Mouse (Mus musculus) left cerebral cortex, adult 11 months (tissue): ENCODE results near the gene Hmcn2.

Source experiments
- DNase-seq: peaks from one replicate; pipeline ENCODE4 v3.0.0; 2022; ENCODE audit warnings: low spot score

The Hmcn2 gene

DNA sequence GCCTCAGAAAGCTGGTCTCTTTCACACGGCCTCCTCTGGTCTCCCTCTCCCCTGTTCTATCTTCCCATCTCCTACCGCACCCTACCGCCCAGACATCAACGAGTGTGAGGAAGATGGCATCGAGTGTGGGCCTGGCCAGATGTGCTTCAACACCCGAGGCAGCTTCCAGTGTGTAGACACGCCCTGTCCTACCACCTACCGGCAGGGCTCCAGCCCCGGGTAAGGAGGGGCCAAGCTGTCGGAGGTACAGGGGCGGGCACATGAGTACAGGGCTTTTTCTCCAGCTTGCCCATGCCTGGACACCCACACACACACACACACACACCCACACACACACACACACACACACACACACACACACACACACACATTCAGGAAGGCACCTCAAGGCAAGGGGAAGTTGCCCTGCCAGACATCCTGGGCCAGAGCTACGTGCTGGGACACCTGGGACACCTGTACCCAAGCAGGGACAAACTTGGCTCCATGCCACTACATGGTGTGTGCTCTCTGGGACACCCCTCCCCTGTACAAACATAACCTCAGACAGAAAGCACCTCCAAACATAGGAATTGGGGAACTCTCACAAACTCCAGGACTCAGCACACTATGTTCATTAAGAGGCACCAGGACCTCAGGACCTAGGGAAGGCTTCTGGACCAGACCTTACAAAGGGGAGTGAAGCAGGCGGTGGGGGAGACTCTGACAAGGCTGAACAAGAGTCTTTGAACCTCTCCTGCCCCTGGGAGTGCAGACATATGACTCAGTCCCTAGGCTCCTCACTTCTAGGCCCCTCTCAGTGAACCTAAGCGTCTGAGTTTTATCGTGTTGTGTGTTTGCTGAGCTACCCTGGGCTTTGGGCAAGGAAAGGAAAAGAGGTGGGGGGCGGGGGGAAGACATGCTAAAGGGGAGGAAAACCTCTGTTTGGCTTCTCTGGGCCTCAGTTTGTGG, 145.0 kb downstream of the Hmcn2 start:
- no peak for DNase-seq

DNA sequence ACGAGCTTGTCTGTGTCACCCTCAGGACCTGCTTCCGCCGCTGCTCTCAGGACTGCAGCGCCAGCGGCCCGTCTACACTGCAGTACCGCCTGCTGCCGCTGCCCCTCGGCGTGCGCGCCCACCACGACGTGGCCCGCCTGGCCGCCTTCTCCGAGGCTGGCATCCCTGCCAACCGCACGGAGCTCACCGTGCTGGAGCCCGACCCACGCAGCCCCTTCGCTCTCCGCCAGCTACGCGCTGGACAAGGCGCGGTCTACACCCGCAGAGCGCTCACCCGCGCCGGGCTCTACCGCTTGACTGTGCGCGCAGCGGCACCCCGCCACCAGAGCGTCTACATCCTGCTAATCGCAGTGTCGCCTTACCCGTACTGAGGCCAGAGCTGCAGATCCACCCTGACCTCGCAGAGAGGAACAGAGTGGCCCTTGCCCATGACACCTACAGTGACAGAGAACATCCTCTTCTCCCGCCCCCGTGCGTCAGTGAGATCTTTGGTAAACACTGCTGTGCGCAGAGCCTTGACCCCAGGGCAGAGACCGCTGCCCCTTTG, 145.9 kb downstream of the Hmcn2 start:
- no peak for DNase-seq

DNA sequence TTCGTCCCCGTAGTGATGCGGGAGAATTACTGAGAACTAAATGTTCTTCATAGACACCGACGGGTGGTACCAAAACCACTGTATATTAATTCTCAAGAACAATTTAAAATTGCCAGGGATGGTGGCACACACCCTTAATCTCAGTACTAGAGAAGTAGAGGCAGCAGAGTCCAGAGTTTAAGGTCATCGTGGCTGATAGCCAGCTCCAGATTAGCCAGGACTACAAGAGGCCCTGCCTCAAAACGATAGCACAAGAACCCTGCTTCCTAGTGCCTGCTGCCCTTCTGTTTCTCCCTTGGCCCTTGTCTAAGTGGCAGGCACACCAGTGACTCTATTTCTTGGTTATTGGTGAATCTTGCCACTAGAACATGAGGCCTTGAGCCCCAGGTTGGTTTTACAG, 146.7 kb downstream of the Hmcn2 start:
- no peak for DNase-seq

DNA sequence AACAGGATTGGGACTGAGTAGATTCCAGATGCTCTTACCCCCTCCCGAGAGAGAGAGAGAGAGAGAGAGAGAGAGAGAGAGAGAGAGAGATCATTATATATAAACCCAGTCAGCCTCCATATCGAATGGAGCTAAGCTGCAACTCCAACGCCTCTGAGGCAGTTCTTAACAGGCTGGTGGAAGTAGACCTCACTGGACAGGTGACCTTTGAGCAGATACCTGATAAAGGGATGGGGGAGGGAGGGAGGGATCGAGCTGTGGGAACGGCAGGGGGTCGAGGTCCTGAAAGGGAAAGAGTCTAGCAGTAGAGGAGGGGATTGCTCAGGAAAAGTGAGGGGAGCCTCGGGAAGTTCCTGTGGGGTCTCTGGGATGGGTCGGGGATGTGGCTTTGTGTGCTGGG, 147.8 kb downstream of the Hmcn2 start:
- DNase-seq: no peak

DNA sequence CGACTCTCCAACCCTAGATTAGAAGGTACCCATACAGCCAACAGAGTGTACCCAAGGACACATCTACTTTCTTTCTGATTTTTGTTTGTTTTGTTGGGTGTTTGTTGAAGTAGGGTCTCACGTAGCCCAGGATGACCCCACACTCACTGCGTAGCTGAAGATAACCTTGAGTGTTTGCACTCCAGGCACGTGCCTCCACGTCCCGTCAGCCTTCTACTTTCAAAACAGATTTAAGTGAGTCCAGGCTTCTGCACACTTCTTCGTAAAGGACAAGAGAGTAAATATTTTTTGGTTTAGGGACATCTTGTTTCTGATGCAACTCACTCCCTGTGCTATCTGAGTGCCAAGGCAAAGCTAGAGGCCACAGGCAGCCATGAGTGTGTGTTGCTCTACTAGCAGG, 149.0 kb downstream of the Hmcn2 start:
- no peak for DNase-seq

DNA sequence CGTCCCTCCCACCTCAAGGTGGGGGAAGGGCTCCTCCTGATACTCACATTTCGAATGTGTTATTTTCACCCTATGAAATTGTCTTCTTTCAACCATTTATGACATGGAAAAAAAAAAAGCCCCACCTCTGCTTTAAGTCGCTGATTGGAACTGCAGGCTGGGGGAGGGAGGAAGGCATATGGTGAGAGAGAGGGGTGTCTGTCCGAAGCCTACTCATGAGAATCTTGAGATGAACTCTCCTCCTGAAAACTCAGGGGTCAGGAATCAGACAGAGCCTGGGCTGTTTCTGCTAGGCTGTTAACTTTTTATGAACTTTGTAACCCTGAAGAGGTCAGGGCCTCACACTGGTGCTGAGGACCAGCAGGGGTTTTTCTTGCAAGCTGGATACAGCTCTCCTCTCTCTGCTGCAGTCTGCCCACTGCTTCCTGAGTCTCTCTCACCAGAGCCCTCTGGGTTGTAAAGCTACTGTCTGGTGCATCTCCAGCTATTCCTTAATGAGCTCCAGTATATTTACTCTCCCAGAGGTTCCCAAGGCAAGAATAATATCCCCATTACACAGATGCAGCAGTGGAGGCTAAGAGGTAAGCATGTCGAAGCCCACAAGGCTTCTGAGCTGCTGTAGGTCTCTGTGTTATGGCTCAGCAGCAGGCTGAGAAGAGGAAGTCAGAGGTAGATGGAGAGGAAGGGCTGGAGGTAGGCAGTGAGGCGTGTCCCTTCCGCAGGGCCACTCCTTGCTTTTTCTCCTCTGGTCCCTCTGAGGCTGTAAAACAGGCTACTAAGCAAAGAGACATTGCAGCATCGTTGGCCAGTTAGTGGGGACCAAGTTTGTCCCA, 149.7 kb downstream of the Hmcn2 start:
- DNase-seq: no peak

DNA sequence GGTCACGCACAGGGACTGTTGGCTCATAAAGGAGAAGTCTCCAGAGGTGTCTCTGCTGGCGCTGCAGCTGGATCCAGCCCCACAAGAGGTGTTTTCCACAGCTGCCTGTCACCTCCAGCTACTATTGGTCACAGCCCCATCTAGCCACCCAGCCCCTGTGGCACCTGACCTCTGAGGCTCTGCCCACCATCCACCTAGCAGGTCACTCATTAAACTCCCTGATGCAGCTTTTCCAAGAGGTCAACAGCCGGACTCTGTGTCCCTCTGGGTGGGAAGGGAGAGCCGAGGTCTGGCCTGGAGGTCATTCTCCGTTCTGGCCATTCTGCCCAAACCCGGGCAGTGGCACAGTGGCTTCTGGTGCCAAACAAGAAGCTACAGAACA, 150.3 kb downstream of the Hmcn2 start:
- DNase-seq: no peak

DNA sequence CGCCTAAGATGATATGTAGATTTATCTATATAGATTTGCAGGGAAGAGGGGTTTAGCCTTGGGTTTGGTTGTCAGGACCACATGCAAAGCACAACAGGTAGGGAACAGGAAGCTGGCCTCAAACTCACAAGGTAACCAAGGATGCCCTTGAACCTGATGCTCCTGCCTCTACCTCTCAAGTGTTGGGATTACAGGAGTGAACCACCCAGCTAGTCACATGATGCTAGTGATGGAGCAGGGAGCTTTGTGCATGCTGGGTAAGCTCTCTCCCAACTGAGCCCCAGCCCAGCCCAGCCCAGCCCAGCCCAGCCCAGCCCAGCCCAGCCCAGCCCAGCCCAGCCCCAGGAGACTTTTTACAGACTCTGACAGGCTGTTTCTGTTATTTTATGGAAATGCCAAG, 153.2 kb downstream of the Hmcn2 start:
- DNase-seq: no peak

DNA sequence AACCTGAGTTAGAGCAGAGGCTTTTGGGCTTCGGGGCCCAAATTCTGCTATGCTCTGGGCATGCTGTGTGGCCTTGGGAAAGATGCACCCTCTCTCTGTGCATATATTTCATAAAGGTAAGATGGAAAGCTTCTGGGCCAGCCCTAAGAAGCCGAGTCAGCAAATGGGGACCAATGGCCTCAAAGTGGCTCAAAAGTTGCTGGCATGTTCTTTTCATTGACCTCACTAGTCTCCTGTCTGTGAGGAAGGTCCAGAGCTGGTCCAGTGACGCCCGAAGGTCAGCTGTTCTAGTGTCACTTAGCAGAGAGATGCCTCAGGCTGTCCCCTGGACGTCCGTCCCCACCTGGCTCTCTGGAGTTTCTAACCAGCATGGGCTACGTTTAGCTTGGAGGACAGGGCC, 154.6 kb downstream of the Hmcn2 start:
- DNase-seq: no peak

DNA sequence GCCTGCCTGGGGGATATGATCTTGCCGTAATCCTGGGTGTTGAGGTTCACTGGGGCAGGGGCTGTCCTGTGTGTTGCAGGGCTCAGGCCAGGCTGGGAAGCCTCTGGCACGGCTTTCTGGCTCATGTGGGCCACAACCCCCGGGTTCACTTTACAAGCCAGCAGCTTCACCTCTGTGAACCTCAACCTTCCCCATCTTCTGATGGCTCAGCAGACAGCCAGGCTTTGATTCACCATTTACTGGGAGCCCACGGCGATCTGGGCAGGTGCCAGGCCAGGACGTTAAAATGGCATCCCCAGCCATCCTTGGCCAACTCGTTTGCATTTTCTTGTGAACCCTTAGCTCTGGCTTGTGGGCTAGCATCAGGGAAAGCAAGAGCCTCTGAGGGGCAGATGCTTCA, 155.3 kb downstream of the Hmcn2 start:
- no peak for DNase-seq

DNA sequence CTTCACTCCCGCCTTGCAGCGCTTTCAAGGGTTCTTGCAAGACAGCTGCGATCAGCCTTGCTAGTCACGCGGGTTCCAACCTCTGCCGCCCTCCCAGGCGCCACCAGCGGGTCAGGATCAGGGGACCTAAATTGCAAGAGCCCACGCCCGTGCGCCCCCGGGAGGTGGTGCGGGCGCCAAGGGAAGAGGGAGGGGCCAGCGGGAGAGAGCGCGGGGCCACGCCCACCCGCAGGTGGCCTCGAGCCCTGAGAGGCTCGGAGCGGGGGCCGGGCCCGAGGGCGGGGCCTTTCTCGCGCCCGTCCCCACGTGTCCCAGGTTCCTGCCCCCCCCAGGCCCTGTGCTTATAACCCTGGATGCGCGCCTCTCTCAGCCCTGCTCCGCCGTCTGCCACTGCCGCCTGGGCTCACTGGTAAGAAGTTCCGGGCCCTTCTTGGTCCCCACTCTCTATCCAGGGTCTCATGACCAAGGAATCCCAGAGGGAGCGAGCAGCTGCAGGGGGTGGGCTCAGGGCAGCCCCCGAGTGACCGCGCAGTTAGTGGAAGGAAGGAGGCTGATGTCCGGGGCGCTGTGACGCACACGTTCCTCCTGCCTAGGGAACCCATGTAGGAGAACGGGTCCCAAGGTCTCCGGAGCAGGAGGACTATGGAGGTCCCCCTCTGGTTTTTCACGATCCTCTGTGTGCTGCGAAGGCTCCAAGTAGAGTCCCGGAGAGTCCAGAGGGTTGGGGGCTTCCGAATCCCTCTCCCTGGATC, 155.9 kb downstream of the Hmcn2 start, which contains the start of gene Ass1:
Ass1 (plus strand) TSS at position 277 of the 752 bp plus-strand sequence.
- peak; percentile 66 for DNase-seq

DNA sequence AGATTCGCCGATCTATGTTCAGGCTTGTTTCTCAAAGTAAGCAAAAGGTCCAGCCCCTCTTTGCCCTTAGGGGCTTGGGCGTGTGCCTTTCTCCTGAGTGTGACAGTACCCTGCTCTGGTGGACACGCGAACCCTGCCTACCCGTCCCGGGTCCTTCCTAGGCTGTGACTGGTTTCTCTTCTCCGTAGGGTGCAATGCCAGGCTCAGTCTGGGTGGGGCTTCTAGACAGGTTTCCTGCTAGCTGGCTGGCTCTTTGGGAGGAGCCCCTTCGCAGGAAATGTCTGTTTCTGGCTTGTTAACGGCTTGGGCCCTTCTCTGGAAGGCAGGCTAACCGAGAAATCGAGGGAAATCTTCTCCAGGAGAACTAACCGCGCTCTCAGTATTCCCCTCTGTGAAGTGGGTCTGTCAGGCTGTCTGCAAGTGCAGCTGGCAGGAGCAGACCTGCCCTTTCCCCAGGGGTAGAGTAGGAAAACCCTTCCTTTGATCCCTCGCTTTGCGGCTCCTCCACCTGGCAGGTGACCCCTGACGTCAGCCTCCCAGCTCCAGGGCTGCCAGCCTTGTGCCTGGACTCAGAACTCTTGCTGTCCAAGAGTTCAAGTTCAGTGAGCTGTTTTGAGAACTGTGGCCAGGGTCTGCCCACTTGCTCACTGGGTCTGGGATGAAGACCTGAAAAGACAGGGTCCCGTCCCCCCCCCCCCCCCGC, 156.6 kb downstream of the Hmcn2 start:
- no peak for DNase-seq

DNA sequence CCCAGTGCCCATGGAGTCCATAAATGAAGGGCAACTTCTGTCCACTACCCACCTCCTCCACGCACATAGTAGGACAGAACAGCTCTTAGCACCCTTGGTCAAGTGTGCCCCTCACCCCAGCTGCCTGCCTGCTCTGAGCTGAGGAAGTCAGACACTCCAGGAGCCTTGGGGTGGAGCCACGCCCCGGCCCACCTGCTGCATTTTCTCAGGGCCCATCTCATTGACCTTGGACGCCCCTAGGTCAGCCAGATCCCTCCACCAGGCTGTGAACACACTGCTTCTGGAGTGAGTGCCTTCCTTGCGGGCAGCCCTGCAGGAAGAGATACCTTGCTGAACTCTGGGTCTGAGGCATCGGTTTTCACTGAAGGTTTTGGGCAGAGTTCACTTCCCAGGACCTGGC, 157.4 kb downstream of the Hmcn2 start:
- DNase-seq: no peak

DNA sequence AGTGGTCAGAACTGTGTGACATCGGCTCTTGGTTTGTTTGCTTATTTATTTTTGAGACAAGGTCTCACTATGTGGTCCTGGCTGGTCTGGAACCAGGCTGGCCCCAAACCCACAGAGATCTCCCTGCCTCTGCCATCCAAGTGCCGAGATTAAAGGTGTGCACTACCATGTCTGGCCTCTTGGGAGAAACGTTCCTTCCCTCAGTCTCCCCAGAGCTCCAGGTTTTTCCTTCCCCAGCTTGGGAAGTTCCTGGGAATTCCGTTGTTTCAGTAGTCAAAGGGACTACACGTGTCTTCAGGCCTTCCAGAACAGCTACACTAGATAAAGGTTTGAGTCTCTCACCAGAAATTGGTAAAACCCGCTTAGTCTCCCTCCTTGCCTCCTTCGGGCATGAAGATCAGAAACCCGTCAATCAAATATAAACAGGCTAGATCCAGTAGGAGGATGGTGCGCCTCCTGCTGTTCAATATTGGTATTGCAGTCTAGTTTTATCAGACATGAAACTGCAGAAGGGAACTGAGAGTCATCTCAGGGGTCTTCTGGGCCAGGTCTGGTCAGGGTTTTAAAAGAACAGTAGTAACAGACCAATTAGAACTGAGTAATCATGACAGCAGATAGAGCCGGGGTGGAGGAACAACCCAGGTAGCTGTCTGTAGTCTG, 158.3 kb downstream of the Hmcn2 start:
- peak; percentile 33 for DNase-seq

DNA sequence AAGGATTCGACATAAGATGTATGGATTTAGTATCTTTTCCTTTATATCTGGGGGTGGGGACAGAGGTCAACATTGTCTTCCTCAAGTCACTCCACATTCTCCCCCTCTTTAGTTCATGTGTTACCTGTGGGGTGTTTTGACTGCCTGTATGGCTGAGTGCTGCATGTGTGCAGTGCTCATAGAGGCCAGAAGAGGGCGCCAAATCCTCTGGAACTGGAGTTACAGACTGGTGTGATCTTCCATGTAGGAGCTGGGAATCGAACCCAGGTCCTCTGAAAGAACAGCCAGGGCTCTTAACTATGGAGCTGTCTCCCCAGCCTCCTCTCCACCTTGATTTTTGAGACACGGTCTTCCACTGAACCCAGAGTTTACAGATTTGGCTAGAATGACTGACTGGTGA, 159.7 kb downstream of the Hmcn2 start:
- DNase-seq: no peak

DNA sequence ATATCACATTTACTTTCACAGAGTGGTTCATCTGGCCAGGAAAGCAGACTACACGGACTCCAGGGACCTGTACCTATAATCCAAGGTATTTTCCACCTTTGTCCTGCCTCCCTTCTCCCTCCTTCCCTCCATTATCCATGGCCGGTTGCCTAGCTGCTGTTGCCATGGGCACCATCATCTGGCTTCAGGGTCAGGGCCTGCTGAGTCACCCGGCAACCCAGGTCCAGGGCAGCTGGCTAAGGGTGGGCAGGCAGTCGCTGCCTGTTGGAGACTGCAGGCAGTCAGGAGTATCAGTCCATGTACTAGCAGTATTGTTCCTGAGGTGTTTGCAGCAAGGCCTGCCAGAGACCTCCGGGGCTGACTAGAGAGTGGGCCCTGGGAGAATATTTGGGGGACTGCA, 160.5 kb downstream of the Hmcn2 start:
- no peak for DNase-seq

DNA sequence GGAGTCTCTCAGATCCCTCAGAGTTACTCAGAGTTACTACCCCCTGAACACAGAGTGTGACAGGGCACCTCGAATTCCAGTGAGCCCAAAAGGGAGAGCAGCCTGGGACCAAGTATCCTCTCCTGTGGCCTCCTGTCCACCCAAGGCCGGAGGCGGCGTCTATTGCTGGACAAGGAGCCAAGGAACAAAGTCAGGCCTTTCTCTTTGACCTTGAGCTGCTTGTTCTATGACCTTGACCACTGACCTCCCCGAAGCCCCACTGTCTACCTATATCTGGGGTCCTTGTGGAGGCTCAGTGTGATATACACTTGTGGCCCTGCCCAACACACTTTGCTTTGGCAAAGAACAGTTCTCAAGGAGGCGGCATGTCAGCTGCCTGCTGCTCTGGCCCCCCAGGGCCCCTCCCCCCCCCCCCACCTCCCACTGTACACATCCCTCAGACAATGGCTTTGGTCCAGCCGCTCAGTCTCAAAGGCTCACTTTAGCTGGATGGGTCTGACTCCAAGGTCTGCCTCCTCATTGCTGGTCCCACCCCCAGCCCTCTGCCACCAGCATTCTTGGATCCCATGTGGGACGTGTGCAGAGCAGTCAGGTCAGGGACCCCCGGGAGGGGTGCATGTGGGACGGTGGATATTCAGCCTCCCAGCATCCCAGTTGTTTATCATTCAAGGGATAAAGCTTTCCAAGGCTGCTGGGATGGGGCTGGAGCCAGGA, 162.0 kb downstream of the Hmcn2 start:
- DNase-seq: no peak

DNA sequence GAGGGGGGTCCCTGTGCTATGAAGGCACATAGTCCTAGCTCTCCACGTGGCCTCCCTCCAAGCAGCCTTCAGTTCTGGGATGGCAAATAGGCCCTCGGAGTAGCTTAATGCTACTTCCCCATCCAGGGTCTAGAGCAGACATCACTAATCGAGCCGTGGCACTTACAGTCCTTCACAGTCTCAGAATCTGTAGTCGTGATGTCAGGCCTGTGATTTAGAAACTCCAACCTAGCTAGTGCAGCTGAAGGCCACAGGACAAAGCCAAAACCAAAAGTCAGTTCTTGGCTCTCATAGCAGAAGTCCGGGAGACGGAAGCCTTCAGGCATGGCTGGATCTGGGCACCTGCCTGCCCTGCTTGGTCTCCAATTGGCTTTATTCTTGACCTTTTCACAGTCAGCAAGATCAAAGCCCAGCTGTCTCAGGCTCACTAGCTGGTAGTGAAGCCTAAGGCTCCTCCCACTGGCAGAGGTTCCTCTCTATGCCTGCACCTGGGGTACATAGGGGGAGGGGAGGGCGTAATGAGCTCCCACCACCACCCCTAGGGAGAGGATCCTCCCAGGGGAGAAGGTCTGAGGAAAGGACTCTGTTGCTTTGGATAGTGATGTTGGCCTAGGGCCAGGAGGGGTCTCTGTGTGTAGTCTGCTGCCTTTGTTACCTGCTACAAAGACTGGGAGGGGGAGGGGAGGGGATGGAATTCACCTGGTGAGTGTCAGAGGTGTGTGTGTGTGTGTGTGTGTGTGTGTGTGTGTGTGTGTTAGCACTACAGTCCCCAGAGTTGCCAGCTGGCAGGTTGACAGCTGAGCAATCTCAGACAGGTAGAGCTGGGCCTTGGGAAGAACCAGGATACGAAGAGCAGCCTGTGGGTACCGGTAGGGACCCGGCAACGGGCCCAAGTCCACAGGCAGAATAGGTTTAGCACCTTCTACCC, 163.3 kb downstream of the Hmcn2 start:
- no peak for DNase-seq

DNA sequence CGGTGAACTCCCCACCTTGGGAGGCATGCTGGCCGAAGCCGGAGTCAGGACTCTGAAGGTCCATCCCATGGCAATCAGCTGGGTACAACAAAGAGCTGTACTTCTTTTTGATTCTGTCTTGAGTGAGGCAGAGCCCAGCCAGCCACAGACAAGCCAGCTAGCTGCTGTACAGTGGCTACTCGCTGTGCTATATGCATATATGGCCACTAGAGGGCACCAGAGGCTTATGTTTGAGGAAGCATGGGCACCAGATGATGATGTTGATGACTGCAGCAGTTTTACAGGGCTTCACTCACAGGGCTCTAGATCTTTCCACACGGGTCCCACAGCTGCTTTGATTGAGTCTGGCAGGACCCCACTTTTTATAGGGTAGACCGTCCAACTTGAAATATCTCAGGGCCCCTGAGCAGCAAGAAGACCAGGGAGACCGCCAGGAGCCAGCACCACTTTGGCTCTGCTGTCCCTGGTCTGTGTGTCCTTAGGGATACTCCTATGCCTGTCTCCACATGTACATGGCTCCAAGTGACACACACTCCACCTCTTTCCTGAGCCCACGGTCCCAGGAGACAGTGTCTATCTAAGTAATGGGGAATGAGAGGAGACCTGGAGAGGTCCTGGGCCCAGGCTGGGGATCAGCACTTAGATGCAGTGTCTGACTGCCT, 168.8 kb downstream of the Hmcn2 start:
- DNase-seq: peak; percentile 73
